Comparison of ENCODE assay signal across 8 mouse cellular contexts in the genomic region with DNA sequence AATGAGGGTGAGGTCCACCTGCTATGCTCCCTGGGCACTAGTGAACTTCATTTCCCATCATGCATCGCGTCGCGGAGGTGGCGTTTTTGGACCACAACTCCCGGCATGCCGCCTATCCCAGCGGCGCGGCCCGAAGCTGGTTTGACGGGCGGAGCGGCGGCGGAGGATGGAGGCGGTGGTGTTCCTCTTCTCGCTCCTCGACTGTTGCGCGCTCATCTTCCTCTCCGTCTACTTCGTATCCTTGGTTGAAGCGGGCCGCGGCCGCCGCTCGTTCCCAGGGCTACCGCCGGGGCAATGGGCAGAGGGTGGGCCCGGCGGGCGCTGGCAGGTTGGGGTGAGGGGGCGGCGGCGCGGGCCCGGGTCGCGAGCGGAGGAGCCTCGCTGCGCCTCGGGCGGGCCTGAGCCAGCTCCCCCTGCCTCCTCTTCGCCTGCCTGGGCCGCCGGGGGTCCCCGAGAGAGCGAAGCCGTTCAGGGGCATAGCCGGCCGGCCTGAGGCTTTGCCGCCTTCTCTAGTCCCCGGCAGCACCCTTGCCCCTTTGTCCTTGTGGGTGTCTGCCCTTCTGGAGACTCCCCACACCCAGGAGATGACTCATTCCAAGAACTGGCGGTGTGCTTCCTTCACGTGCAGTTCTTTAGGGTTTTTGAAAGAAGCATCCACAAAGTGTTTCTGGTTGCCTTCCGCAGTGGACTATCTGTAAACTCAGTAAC. TPM values are rescaled to one million over a fixed set of nuclear protein-coding genes. Genes with fewer than 3 reads are reported as not detected.
DNase-seq lines count a peak whose midpoint lies in the region; ATAC-seq and TF ChIP-seq lines count a peak whose summit lies in the region.

No protein-coding gene starts in this region.

- H3K9me3 ChIP-seq in heart, embryonic 12.5 days (replicated peaks): no peaks in the 10 kb centered on the region
- H3K9me3 ChIP-seq in kidney, postnatal 0 days (replicated peaks; ENCODE audit: low read length): no peaks in the 10 kb centered on the region
- no peaks in the 10 kb centered on the region for H3K9me3 ChIP-seq in liver, embryonic 11.5 days (ENCODE audit: control insufficient read depth, low read length)
- no peaks in the 10 kb centered on the region for H3K9me3 ChIP-seq in stomach, embryonic 14.5 days (ENCODE audit: control insufficient read depth, low read depth, low read length)

- peak overlapping the region; percentile 96 for H3K9ac ChIP-seq in heart, embryonic 12.5 days
- H3K9ac ChIP-seq in kidney, postnatal 0 days (ENCODE audit: low read depth, low read length): peak overlapping the region; percentile 89
- H3K9ac ChIP-seq in liver, embryonic 11.5 days (ENCODE audit: low read depth, low read length): peak overlapping the region; percentile 89
- peak overlapping the region; percentile 84 for H3K9ac ChIP-seq in stomach, embryonic 14.5 days (replicated peaks; ENCODE audit: low read depth, low read length)

- H3K27me3 ChIP-seq in heart, embryonic 12.5 days (replicated peaks): no peaks in the 10 kb centered on the region
- H3K27me3 ChIP-seq in kidney, postnatal 0 days (ENCODE audit: insufficient read depth, low read length): no peaks in the 10 kb centered on the region
- no peaks in the 10 kb centered on the region for H3K27me3 ChIP-seq in liver, embryonic 11.5 days (replicated peaks; ENCODE audit: control insufficient read depth, insufficient read depth, low read length)
- no peaks in the 10 kb centered on the region for H3K27me3 ChIP-seq in stomach, embryonic 14.5 days (ENCODE audit: control insufficient read depth, insufficient read depth, low read length)

- H3K4me1 ChIP-seq in heart, embryonic 12.5 days (replicated peaks): peaks cover 12% of the 10 kb centered on the region
- peaks cover 6% of the 10 kb centered on the region; the same call in 1 of the 2 replicates for H3K4me1 ChIP-seq in kidney, postnatal 0 days (replicated peaks; ENCODE audit: insufficient read depth, low read length)
- H3K4me1 ChIP-seq in liver, embryonic 11.5 days (replicated peaks; ENCODE audit: control insufficient read depth, insufficient read depth, low read length): peaks cover 13% of the 10 kb centered on the region
- peaks cover 8% of the 10 kb centered on the region for H3K4me1 ChIP-seq in stomach, embryonic 14.5 days (ENCODE audit: control insufficient read depth, insufficient read depth, low read length)

- peak; percentile 88 to 90 for DNase-seq in B cell, adult 2 months
- DNase-seq in brain, adult 2 months (ENCODE audit: low read depth, low spot score): peak; percentile 96
- peak; percentile 94 for DNase-seq in kidney, postnatal 0 days (ENCODE audit: low spot score)
- peak; percentile 85 for DNase-seq in liver, embryonic 11.5 days (ENCODE audit: low spot score)
- DNase-seq in naive thymus-derived CD4-positive, alpha-beta T cell, adult 2 months (ENCODE audit: low read depth): peak; percentile 91

- H3K4me2 ChIP-seq in heart, embryonic 12.5 days: peak overlapping the region; percentile 75
- H3K4me2 ChIP-seq in kidney, postnatal 0 days (ENCODE audit: low read length): peak overlapping the region; percentile 81
- peak overlapping the region; percentile 68 for H3K4me2 ChIP-seq in liver, embryonic 11.5 days
- peak overlapping the region; percentile 69 for H3K4me2 ChIP-seq in stomach, embryonic 14.5 days (replicated peaks; ENCODE audit: low read depth, low read length)

- peaks cover 19% of the 10 kb centered on the region for H3K36me3 ChIP-seq in heart, embryonic 12.5 days
- peaks cover 15% of the 10 kb centered on the region; the same call in 1 of the 2 replicates for H3K36me3 ChIP-seq in kidney, postnatal 0 days (ENCODE audit: insufficient read depth, low read length)
- no peaks in the 10 kb centered on the region for H3K36me3 ChIP-seq in liver, embryonic 11.5 days (ENCODE audit: control insufficient read depth, insufficient read depth, low read length)
- H3K36me3 ChIP-seq in stomach, embryonic 14.5 days (ENCODE audit: control insufficient read depth, insufficient read depth, low read length): peaks cover 4% of the 10 kb centered on the region; the same call in 1 of the 2 replicates

- peak overlapping the region; percentile 76 for H3K4me3 ChIP-seq in heart, embryonic 12.5 days
- H3K4me3 ChIP-seq in kidney, postnatal 0 days (replicated peaks; ENCODE audit: low read depth, low read length): peak overlapping the region; percentile 96
- H3K4me3 ChIP-seq in liver, embryonic 11.5 days (ENCODE audit: low read depth, low read length): peak overlapping the region; percentile 88
- peak overlapping the region; percentile 95 for H3K4me3 ChIP-seq in stomach, embryonic 14.5 days (ENCODE audit: low read depth, low read length)

- peak; percentile 94 for ATAC-seq in erythroblast, adult 5-6 weeks (replicated peaks; ENCODE audit: low FRiP score, poor library complexity, severe bottlenecking)
- peak; percentile 88 for ATAC-seq in heart, embryonic 12.5 days (ENCODE audit: insufficient number of reproducible peaks, low FRiP score)
- peak; percentile 92 for ATAC-seq in kidney, postnatal 0 days (replicated peaks; ENCODE audit: low FRiP score, low read depth)
- peak; percentile 84 for ATAC-seq in liver, embryonic 11.5 days (replicated peaks; ENCODE audit: low FRiP score)
- peak; percentile 89 for ATAC-seq in stomach, embryonic 14.5 days (ENCODE audit: insufficient number of reproducible peaks, insufficient read depth, low FRiP score, low read depth)

- H3K27ac ChIP-seq in heart, embryonic 12.5 days (ENCODE audit: poor library complexity, severe bottlenecking): peak overlapping the region; percentile 86
- H3K27ac ChIP-seq in kidney, postnatal 0 days: peak overlapping the region; percentile 83
- H3K27ac ChIP-seq in liver, embryonic 11.5 days (ENCODE audit: low read depth, low read length): peak overlapping the region; percentile 53
- peak overlapping the region; percentile 85 for H3K27ac ChIP-seq in stomach, embryonic 14.5 days (ENCODE audit: low read length)

- WGBS in heart, embryonic 12.5 days: under 1% methylated on average over 42 of the region's 59 CpGs
- WGBS in kidney, postnatal 0 days: under 1% methylated on average over 59 of the region's 59 CpGs
- WGBS in liver, embryonic 11.5 days: under 1% methylated on average over 59 of the region's 59 CpGs
- under 1% methylated on average over 58 of the region's 59 CpGs for WGBS in stomach, embryonic 14.5 days

- no peak for TF ChIP-seq CTCF in kidney, postnatal 0 days (IDR thresholded peaks at IDR 0.05; ENCODE audit: low read depth)

RNA-seq across cellular contexts. Expression of a gene that starts 6.5 kb away (rescaled TPM):
- 21.5 and 49.3 TPM in 2 replicates for total RNA-seq in erythroblast, adult 5-6 weeks (2015; ENCODE audit: low replicate concordance)
- 13.2 and 39.6 TPM in 2 replicates for total RNA-seq in erythroblast, adult 5-6 weeks (2017; ENCODE audit: low replicate concordance)
- 128 and 130 TPM in 2 replicates for polyA plus RNA-seq in heart, embryonic 12.5 days (2016; fragmentation: Nextera tagmentation; extraction: Ambion mirVana)
- 121 and 123 TPM in 2 replicates for polyA plus RNA-seq in kidney, postnatal 0 days (2015; fragmentation: Nextera tagmentation; extraction: Ambion mirVana)
- 77.6 and 82.7 TPM in 2 replicates for polyA plus RNA-seq in liver, embryonic 11.5 days (2014; fragmentation: Nextera tagmentation; extraction: Ambion mirVana)
- 99.6 and 128 TPM in 2 replicates for polyA plus RNA-seq in stomach, embryonic 14.5 days (2014; fragmentation: Nextera tagmentation; extraction: Ambion mirVana)

RNA-seq across cellular contexts. Expression of a gene that starts 7.0 kb away (rescaled TPM):
- 6.5 and 12.7 TPM in 2 replicates for total RNA-seq in erythroblast, adult 5-6 weeks (2015; ENCODE audit: low replicate concordance)
- total RNA-seq in erythroblast, adult 5-6 weeks (2017; ENCODE audit: low replicate concordance): 10.1 and 11.4 TPM in 2 replicates
- 21.4 and 22.6 TPM in 2 replicates for polyA plus RNA-seq in heart, embryonic 12.5 days (2016; fragmentation: Nextera tagmentation; extraction: Ambion mirVana)
- 20.3 and 20.4 TPM in 2 replicates for polyA plus RNA-seq in kidney, postnatal 0 days (2015; fragmentation: Nextera tagmentation; extraction: Ambion mirVana)
- 38.1 and 38.8 TPM in 2 replicates for polyA plus RNA-seq in liver, embryonic 11.5 days (2014; fragmentation: Nextera tagmentation; extraction: Ambion mirVana)
- polyA plus RNA-seq in stomach, embryonic 14.5 days (2014; fragmentation: Nextera tagmentation; extraction: Ambion mirVana): 42.9 and 45.0 TPM in 2 replicates

Comparison
In these comparisons a context has a peak if more than half of its experiments do, and no peak if none do; other contexts are left out.
1. Peak in every context shown above with its lines: DNase-seq, ATAC-seq, H3K4me3 ChIP-seq and H3K27ac ChIP-seq.